Mouse (Mus musculus) heart, adult 2 months (tissue): ENCODE results near the gene Gm17409.

Source experiments
- CTCF ChIP-seq: fragments of 200-600 bp; IDR thresholded peaks from 2 replicates; pipeline ENCODE4 v1.8.1; 2022; ENCODE audit warnings: antibody characterized with exemption, mild to moderate bottlenecking, moderate library complexity
- POLR2A ChIP-seq: fragments of 200-500 bp; IDR thresholded peaks from 2 replicates; pipeline ENCODE4 v1.6.1; 2011; ENCODE audit warnings: mild to moderate bottlenecking, low read depth, low read length, control low read depth; ENCODE audit not compliant: insufficient read depth

GRCm38 (mm10) chr2:58495271-58495670 is 25.4 kb downstream of the Gm17409 start:
- TF ChIP-seq POLR2A (no peak), CTCF (no peak)
